Mouse (Mus musculus): ENCODE data around the gene Wipi1.

The Wipi1 gene

GRCm38 (mm10) chr11:109525571-109525970 is 86.2 kb downstream of the Wipi1 start:
- no peak for DNase-seq

GRCm38 (mm10) chr11:109524869-109525268 is 86.9 kb downstream of the Wipi1 start:
- no peak for DNase-seq

Data from kidney, adult 9 months (tissue).